Mouse (Mus musculus) CH12F3 (cell line): ENCODE measurements around the gene Rtf1.
"Not testable (repeated sequence)": the region's sequence is repeated elsewhere in the genome, so short reads cannot be mapped to it uniquely, and the experiment has no call there.

Experiments used
- in situ Hi-C: fragments of 300-500 bp; cut with MboI; formaldehyde crosslinking; loops from 2 replicates; pipeline ENCODE4 v1.14.3; 2020; ENCODE audit warnings: low sequenced_read_pairs

Rtf1 gene

GRCm38 (mm10) chr2:119674525-119675214 lies at the start of gene Rtf1:
Gene Rtf1 (plus strand): TSS chr2:119675068.
- in situ Hi-C loops: no loop called here

- in situ Hi-C loops: no loop called here
These were observed 38.1 kb upstream of the Rtf1 start for GRCm38 (mm10) chr2:119636781-119637180.

GRCm38 (mm10) chr2:119641214-119641912 lies 33.5 kb upstream of the Rtf1 start:
- in situ Hi-C loops: no loop called here

GRCm38 (mm10) chr2:119644254-119644653 lies 30.6 kb upstream of the Rtf1 start:
- in situ Hi-C loops: no loop called here

GRCm38 (mm10) chr2:119662220-119663182 lies 12.4 kb upstream of the Rtf1 start, which contains the start of gene Ndufaf1:
Gene Ndufaf1 (minus strand): TSS chr2:119662827.
- in situ Hi-C loops: no loop called here

- in situ Hi-C loops: not testable (repeated sequence)
These were observed 9.1 kb upstream of the Rtf1 start for GRCm38 (mm10) chr2:119665744-119666143.

GRCm38 (mm10) chr2:119669010-119669409 lies 5.9 kb upstream of the Rtf1 start:
- in situ Hi-C loops: no loop called here

- in situ Hi-C loops: no loop called here
These were observed 432 bp downstream of the Rtf1 start for GRCm38 (mm10) chr2:119675215-119675784.

- in situ Hi-C loops: no loop called here
These were observed 963 bp downstream of the Rtf1 start for GRCm38 (mm10) chr2:119675831-119676230.

GRCm38 (mm10) chr2:119683706-119684105 lies 8.8 kb downstream of the Rtf1 start:
- in situ Hi-C loops: no loop called here

- in situ Hi-C loops: no loop called here
These were observed 17.3 kb downstream of the Rtf1 start for GRCm38 (mm10) chr2:119692003-119692701.

- in situ Hi-C loops: no loop called here
These were observed 20.0 kb downstream of the Rtf1 start for GRCm38 (mm10) chr2:119694826-119695225.

GRCm38 (mm10) chr2:119696111-119696510 lies 21.2 kb downstream of the Rtf1 start:
- in situ Hi-C loops: no loop called here

GRCm38 (mm10) chr2:119698472-119698871 lies 23.6 kb downstream of the Rtf1 start:
- in situ Hi-C loops: no loop called here

- in situ Hi-C loops: no loop called here
These were observed 25.1 kb downstream of the Rtf1 start for GRCm38 (mm10) chr2:119699962-119700361.

GRCm38 (mm10) chr2:119703171-119703570 lies 28.3 kb downstream of the Rtf1 start:
- in situ Hi-C loops: no loop called here

GRCm38 (mm10) chr2:119707676-119708075 lies 32.8 kb downstream of the Rtf1 start:
- in situ Hi-C loops: no loop called here

- in situ Hi-C loops: no loop called here
These were observed 35.1 kb downstream of the Rtf1 start for GRCm38 (mm10) chr2:119710011-119710410.

GRCm38 (mm10) chr2:119715868-119716267 lies 41.0 kb downstream of the Rtf1 start:
- in situ Hi-C loops: not testable (repeated sequence)

GRCm38 (mm10) chr2:119721070-119721469 lies 46.2 kb downstream of the Rtf1 start:
- in situ Hi-C loops: no loop called here
